Mouse (Mus musculus) cerebellum, postnatal 25 days (tissue): Measurements from ENCODE around the gene Eps15l1.

ENCODE experiments used
- DNase-seq, 2 experiments: peaks; one replicate each; pipeline ENCODE4 v3.0.0; 2021; ENCODE audit warnings: mixed read lengths in 2 of 2

Eps15l1 gene

GRCm38 (mm10) chr8:72421362-72422335, at the start of gene Eps15l1:
Gene Eps15l1 (minus strand): TSS chr8:72421460.
- peak; percentile 98 to 100 for DNase-seq

- DNase-seq = peak in 1 of 2 experiments; percentile 45
Measured at GRCm38 (mm10) chr8:72470684-72471083, 49.4 kb upstream of the Eps15l1 start.

GRCm38 (mm10) chr8:72469984-72470383, 48.7 kb upstream of the Eps15l1 start:
- DNase-seq = no peak

- DNase-seq = no peak
Measured at GRCm38 (mm10) chr8:72469243-72469642, 48.0 kb upstream of the Eps15l1 start.

- no peak for DNase-seq
Measured at GRCm38 (mm10) chr8:72464211-72464610, 43.0 kb upstream of the Eps15l1 start.

GRCm38 (mm10) chr8:72459881-72460533, 38.7 kb upstream of the Eps15l1 start:
- DNase-seq = no peak

GRCm38 (mm10) chr8:72458457-72458856, 37.2 kb upstream of the Eps15l1 start:
- DNase-seq = no peak

- DNase-seq = no peak
Measured at GRCm38 (mm10) chr8:72457806-72458205, 36.5 kb upstream of the Eps15l1 start.

GRCm38 (mm10) chr8:72455317-72455716, 34.1 kb upstream of the Eps15l1 start:
- no peak for DNase-seq

- DNase-seq = no peak
Measured at GRCm38 (mm10) chr8:72453904-72454303, 32.6 kb upstream of the Eps15l1 start.

GRCm38 (mm10) chr8:72451516-72451915, 30.3 kb upstream of the Eps15l1 start:
- DNase-seq = no peak

GRCm38 (mm10) chr8:72445071-72445470, 23.8 kb upstream of the Eps15l1 start:
- DNase-seq = no peak

- DNase-seq = no peak
Measured at GRCm38 (mm10) chr8:72443994-72444350, 22.7 kb upstream of the Eps15l1 start.

- peak; percentile 98 to 99 for DNase-seq
Measured at GRCm38 (mm10) chr8:72443338-72443993, 22.2 kb upstream of the Eps15l1 start, which contains the start of the genes Calr3 and 1700030K09Rik. Gene Calr3 (minus strand): TSS chr8:72443870. Gene 1700030K09Rik (plus strand): TSS chr8:72443880.

GRCm38 (mm10) chr8:72438248-72439015, 17.2 kb upstream of the Eps15l1 start:
- DNase-seq = no peak

- DNase-seq = peak; percentile 52 to 66
Measured at GRCm38 (mm10) chr8:72434952-72435351, 13.7 kb upstream of the Eps15l1 start.

GRCm38 (mm10) chr8:72429676-72430075, 8.4 kb upstream of the Eps15l1 start:
- DNase-seq = no peak

GRCm38 (mm10) chr8:72422926-72423325, 1.7 kb upstream of the Eps15l1 start:
- DNase-seq = no peak

- DNase-seq = peak in 1 of 2 experiments; percentile 66
Measured at GRCm38 (mm10) chr8:72420571-72421361, 494 bp downstream of the Eps15l1 start.

GRCm38 (mm10) chr8:72418073-72418472, 3.2 kb downstream of the Eps15l1 start:
- no peak for DNase-seq

- DNase-seq = peak in 1 of 2 experiments; percentile 38
Measured at GRCm38 (mm10) chr8:72415252-72415651, 6.0 kb downstream of the Eps15l1 start.
